Mouse (Mus musculus): Measurements from ENCODE around the gene Zfand2a.

- no peak for TF ChIP-seq CTCF (IDR thresholded peaks at IDR 0.05; ENCODE audit: low read depth)
- no peak for TF ChIP-seq EP300 (IDR thresholded peaks at IDR 0.05; ENCODE audit: low read depth)
These were observed 31.9 kb upstream of the Zfand2a start for GRCm38 (mm10) chr5:139516281-139516680.
